Mouse (Mus musculus) skeletal muscle tissue, adult 2 months (tissue): ENCODE measurements around the gene Ttc30a1.
A peak's percentile ranks its signal among the peaks of the same experiment; 100 is the strongest.
"Not testable (repeated sequence)": the region's sequence is repeated elsewhere in the genome, so short reads cannot be mapped to it uniquely, and the experiment has no call there.

Source experiments
- DNase-seq: peaks from one replicate; pipeline ENCODE4 v3.0.0-alpha.2; 2012; ENCODE audit warnings: low read depth, low spot score

The Ttc30a1 gene

DNA sequence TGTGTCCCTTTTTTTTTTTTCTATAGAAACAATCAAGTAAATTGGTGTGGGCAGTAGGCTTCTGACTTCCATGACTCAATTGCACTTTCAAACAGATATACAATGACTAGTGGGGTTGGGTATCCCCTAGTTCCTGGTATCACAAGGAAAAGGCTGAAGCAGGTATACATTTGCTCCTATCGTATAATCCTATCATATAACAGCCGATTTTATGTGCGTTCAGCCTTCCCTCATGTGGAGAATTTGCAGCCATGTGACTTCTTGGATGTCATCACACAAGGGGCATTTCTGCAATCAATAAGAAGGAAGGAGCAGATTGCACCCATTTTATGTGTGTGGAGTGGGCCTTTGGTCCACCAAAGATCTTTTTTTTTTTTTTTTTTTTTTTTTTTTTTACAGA, 1.3 kb upstream of the Ttc30a1 start:
- no peak for DNase-seq

DNA sequence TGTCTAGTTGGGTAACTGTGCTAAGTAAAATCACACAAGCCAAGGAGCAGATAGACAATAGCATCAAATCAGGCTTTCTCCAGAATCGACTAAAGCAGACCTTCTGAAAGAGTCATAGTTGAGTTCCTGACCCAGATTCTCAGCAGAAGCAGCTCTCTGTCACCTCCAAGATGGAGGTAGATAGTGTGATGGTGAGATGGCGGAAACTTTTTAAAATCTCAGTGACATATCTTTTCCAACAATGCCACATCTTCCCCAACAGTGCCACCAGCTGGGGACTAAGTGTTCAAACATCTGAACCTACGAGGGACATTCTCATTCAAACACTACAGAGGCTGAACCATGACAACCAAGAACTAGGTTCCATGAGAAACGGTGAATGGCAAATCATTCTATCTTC, 859 bp upstream of the Ttc30a1 start:
- DNase-seq, result no peak

DNA sequence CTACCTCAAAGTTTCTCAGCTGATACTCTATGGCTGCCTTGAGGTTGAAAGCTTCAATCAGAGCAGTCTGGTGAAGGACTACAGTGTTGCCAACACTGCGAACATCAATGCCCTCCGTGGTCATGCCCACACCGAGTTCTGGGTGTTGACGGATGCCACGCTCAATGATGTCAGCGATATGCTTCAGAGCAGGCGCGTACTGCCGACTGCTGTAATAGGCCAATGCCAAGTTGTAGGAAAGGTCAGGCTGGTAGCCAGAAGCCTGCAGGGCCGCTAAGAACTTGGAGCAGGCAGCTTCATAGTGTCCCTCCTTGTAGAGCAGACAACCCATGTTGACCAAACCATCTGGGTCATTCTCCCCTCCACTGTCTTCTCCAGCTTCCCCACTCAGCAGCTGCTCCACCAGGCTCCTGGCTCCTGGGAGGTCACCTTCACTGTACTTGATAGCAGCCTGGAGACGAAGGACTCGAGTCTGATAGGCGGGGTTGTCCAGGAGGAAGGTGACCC, 781 bp downstream of the Ttc30a1 start:
- not testable (repeated sequence) for DNase-seq

DNA sequence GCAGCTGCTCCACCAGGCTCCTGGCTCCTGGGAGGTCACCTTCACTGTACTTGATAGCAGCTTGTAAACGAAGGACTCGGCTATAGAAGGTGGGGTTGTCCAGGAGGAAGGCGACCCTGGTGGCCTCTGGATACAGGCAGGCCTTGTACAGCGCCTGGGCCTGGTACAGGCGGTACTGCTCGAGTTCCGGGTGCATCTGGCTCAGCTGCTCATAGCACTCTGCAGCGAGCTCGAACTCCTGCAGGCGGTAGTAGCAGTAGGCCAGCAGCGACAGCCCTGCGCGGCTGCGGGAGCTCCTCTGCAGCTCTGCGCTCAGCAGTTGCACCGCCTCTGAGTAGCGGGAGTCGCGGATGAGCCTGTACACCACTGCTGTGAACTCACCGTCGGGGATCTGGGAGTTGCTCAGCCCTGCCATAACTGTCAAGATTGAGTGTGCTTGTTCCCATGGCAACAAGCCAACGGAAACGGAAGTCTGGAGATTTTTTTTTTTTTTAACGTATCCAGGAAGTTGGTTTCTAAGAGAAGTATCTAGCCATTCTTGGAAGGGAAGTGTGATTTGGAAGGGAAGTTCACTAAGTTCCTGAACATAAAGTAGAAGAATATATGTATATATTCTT, 3.9 kb downstream of the Ttc30a1 start, which contains the start of gene Ttc30a2:
TSS of gene Ttc30a2 (minus strand) at position 419 of the 617 bp plus-strand sequence.
- DNase-seq, result peak; percentile 34

DNA sequence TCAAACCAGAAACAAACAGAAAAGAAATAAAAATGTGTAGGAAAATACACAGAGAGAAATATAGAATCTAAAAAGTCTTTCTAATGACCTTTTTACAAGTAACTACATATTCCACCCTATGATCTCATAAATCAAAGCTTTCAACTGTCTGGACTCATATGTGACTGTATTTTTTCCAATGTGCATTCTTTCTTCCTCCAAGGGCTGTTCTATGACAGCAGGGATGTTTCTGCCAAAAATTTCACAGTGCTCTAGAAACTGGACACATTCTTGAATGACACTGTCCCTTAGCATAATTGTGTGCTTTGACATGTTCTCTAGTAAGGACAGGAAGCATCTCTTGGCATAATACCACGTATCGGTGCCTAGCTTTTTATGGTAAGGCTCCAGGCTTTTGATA, 5.7 kb downstream of the Ttc30a1 start:
- not testable (repeated sequence) for DNase-seq

DNA sequence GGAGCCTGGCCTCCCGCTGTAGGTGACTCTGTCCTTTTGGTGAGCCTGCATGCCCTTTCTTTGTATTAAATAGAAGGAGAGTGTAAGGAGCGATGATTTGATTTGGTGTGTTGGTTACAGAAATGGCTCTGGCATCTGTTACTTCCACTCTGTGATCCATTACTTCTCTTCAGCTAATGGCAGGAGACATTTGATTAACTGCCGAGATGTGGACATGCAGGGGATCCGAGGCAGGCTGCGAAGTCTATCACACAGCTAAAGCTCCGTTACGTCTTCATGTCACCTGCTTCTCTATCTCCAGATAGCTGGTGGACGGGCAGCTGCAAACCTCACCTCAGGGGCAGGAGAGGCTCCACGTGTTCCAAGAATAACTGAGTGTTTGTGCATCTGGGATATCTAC, 7.6 kb downstream of the Ttc30a1 start:
- no peak for DNase-seq

DNA sequence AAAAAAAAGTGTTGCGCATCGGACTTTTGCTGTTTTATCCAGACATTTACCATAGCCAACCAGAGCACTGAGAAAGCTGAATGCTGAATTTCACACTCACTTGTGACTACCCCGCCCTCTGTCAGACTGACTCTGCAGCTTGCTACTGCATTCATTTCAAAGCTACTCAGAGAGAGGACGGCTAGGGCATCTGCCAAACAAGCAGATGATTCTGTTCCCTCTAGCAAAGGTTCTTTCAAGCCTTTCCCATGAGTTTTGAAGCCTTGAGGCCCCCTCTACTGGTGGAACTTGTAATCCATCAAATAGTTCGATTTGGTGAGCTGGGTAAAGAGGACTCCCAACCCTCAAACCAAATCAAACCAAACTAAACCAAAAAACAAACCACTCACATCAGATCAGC, 16.8 kb downstream of the Ttc30a1 start:
- peak; percentile 42 for DNase-seq

DNA sequence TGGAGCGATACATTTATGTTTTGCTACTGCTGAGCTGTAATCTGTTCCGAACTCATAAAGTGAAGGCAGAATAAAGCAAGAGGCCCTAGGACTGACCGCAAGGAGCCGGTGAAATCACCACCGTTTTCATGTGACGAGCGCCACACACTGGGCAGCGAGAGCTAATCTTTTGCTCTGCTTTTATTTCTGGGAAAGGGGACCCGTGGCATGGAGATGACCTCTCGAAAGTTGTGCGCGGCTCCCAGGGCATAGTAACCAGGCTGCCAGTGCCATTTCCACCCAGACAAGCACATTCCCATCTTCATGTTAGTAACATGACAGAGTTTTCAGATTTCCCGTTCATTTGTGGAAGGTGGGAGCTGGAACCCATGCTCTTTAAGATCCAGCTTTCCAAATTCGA, 17.3 kb downstream of the Ttc30a1 start:
- DNase-seq, result peak; percentile 29

DNA sequence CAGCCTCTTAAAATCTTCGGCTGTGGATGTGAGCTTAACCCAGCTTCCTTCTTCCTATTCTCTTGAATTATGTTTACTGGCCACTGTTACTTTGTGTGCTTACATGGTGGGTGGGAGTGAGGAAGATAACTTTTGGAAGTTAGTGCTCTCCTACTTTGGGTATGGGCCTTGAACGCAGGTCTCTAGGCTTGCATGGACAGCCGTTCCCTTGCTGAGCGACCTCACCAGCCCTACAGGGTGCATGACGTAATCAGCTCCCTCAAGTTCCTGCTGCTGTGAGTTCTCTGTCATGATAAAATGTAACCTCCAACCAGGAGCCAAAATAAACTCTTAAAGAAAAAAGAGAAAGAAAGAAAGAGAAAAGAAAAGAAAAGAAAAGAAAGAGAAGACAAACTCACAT, 17.7 kb downstream of the Ttc30a1 start:
- no peak for DNase-seq

DNA sequence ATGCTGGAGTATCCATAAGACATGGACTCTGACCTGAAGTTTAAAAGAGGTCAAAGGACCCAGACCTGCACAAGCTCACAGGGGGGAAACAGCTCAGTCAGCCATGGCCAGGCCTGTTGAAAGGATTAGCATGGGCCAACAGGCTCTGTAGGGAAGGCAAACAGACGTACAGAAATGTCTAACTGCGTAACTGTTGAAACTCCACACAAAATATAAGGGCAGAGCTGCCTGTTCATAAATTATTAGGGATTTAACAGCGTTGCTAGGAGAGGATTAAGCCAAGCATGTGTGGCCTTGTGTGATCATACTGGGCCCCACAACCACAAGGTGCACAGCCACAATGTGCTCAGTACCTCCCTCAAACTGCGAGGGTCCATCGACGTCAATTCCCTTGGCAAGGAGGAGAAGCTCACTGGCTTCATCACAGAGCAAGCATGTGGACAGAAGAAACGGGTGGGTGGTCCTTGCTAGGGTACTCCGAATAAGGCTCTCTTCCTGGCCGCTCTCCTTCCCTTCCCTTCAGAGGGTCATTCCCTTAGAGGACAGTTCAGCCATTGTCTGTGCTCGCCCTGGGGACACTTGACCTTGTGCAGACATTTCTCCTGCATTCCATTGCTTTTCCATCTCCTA, 18.4 kb downstream of the Ttc30a1 start:
- DNase-seq, result no peak

DNA sequence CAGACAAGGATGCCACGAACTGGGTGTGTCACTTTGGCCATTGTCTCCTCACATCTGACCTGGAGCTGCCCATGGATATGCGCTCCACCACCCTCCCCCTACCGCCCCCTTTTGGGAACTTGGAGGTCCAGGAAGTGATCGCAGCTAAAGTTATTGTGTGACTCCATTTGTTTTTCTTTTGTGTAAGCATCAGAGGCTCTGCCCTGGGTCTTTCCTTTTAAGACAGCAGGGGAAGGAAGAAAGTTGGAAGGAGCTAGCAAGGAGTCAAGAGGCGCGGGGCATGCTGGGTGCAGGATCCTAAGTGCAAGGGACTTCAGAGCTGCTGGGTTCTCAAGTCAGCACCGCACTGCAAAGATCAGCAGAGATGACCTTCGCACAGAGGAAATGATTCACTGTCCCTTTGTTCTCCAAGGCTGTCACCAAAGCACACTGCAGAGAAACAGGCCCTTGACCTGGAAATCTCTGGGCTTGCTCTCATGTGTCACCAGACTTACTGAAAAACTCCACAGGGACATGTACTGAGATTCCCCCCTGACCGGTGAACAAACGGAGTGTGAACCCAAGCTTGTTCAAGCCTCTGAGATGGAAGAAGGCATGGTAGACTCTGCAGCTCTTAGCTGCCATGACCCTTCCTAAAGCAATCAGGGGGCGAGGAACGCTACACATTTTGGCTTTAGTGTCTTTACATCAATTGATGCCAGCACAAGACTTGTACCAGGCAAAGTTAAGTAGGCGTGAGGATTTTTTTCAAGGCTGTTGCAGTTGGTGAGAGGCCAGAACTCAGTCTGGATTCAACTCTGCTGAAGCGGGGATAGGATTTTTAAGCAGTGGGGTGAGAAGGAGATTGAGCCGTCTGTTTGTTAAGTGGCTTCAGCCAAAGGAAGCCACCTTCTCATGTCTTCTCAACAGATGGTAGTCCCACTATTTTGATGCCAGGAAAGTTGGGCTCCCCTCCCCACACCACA, 21.1 kb downstream of the Ttc30a1 start:
- no peak for DNase-seq

DNA sequence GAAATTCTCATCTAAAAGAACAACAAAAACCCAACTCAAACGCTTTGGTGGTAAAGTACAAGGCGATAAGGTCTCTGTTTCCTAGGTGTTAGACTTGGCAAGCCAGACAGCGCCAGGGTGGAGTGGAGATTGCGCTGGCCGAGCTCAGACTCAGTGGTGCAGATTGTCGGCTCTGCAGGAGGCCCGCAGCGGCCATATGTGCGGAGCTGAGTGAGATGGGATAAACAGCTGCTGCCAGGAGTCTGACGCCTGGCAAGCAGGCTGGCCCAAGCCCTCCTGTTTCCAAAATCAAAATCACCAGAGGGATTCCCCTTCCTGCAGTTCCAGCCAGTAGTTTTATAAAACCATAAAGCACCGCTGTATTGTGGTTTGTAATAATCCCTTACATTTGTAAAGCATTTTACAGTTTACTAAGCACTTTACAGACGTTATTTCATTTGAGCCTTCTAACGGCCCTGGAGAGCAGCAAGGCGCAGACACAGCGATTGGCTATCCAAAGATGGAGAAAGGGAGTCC, 21.9 kb downstream of the Ttc30a1 start:
- no peak for DNase-seq

DNA sequence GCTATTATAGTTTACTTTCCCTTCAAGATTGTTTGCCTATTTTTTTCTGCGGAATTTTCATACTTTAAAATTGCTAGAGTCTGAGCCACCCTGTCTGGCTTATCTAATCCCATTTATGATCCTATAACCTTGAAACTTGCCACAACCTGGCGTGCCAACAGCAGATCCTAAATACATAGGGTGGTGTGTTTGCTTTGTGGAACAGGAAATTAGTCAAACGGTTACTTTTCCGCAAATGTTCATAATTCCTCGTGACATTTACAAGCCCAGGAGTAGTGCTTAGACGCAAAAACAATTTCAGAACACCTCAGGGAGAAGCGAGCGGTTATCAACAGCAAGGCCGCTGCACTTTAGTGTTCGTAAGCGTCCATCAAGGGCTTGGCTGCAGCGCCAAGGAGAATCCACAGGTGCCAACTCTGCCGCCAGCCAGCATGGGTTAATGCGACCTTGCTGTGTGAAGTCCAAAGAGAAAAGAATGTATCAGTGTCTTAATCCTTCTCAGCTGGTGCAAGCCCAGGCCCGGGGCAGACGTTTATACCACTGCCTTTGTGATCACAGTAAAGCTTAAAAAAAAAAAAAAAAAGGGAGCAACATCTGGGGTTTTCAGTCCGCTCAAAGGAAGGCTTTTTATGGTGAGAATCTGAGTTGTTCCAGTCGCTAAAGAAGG, 22.5 kb downstream of the Ttc30a1 start:
- no peak for DNase-seq

DNA sequence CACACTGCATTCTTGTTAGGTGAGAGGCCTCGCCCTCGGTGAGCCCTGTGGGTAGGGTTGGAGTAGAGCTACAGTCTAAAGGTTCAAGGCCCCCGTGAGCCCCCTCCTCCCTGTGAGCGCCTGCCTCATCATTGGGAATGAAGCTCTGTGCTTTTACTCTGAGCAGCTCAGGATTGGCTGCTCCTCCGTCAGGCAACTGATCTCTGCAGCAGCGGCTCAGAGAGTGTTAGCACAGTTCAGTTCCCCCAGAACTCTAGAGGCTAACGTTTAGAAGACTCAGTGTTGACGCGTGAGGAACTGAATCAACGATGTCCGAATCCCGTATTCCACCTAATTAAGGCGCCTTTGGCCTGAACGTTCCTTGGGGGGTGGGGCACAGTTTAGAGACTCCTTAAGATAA, 26.1 kb downstream of the Ttc30a1 start:
- no peak for DNase-seq

DNA sequence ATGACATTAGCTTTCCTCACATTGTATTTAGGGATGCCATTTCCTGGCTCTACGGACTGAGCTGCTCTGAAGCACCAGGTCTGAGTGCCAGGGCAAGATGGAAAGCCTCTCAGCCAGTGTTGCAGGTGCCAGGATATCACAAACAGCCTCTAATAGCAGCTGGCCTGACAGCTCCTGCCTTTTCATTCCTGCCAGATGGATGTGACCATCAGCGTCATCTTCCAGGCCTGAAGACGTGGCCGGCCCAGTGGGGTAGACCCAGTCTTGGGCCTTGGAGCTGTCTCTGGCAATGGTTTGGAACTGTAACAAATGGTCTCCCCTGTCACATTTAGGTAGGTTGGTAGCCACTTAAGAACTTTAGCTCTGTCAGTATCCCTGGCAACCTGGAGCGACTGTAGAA, 28.4 kb downstream of the Ttc30a1 start:
- no peak for DNase-seq

DNA sequence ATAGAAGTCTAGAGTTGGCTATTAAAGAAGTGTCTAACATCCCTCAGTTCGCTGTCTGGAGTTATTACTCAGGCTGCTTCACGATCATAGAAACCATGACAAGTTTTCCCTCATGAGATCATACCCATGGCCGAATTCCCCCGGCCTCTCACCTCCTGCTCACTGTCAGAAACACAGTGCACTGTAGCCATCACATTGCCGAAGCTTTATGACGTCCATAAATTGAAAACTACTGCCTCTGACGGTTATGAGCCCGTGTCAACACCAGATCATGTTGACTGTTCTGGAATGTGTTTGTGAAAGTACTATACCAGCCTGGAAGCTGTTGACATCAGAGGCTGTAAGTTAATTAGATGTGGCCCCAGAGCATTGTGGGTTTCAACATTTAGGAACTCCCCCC, 31.1 kb downstream of the Ttc30a1 start:
- no peak for DNase-seq

DNA sequence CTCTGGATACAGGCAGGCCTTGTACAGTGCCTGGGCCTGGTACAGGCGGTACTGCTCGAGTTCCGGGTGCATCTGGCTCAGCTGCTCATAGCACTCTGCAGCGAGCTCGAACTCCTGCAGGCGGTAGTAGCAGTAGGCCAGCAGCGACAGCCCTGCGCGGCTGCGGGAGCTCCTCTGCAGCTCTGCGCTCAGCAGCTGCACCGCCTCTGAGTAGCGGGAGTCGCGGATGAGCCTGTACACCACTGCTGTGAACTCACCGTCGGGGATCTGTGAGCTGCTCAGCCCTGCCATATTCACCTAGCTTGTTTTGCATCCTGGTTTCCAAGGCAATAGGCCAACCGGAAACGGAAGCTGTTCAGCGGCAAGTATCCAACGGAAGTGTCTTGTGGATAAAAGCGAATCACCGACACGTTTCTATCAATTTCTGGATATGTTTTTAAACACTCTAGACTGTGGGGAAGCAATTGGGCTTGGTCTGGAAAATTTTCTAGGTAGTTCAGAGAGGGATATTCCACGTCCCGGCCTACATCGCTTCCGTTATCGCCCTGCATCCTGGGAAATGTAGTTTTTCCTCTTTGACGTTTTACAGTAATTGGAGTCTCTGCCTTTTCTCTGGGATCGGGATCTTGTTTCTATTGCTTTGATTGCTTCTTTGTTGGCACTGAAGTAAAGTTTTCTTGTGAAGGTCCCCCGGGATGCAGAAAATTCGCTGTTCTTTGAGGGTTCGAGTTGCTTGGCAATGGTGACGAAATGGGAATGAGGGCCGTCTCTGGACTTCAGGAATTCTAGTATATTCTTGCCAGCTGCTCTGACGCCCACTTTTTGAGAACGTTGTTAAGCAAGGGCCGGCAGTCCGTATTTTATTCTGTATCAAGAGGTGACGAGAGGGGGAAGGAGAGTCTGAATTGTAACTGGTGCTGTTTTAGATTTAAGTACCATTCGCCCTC, 43.4 kb downstream of the Ttc30a1 start, which contains the start of gene Ttc30b:
TSS of gene Ttc30b (minus strand) at position 469 of the 947 bp plus-strand sequence.
- peak; percentile 62 for DNase-seq

DNA sequence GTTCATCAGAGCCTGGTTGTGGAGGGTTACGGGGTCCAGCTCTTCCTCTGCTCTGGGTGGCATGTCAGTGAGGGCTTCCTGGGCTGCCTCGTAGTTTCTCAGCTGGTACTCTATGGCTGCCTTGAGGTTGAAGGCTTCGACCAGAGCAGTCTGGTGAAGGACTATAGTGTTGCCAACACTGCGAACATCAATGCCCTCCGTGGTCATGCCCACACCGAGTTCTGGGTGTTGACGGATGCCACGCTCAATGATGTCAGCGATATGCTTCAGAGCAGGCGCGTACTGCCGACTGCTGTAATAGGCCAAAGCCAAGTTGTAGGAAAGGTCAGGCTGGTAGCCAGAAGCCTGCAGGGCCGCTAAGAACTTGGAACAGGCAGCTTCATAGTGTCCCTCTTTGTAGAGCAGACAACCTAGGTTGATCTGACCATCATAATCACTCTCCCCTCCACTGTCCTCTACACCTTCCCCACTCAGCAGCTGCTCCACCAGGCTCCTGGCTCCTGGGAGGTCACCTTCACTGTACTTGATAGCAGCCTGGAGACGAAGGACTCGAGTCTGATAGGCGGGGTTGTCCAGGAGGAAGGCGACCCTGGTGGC, 44.1 kb downstream of the Ttc30a1 start:
- not testable (repeated sequence) for DNase-seq

DNA sequence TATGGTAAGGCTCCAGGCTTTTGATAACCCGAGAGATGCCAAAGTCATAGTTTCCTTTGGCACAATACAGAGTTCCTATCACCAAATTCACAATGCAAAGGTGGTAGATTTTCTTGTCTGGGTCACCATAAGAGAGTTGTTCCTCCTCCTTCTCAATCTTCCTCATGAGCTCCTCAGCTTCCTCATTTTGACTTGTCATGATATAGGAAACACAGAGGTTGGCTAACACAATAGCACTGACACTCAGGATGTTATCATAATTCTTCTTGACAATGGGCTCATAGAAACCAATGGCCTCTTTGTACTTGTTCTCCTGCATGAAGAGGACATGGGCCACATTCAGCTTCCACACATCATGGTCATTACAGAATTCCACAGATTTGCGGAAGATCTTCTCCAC, 45.1 kb downstream of the Ttc30a1 start:
- DNase-seq, result not testable (repeated sequence)

DNA sequence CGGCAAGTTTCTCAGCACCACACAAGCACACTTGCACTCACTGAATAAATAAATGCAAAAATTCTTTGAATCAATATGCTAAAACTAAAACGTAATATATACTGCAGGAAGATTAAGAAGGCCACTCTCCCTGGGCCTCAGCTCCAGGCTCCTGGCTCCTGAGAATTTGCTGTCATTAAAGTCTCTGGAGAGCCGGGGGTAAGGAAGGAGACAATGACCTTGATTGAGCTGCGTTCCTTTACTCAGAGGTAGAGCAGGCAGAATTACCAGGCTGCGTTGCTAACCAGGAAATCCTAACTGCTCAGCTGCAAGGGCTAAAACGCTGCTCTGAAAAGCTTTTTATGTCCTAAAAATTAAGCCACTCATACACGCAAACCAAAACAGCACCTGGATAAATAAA, 48.2 kb downstream of the Ttc30a1 start:
- DNase-seq, result no peak
